Mouse (Mus musculus) brain, embryonic 18.5 days (tissue): Measurements from ENCODE around the gene Gsn.

Experiments used
- DNase-seq: peaks from one replicate; pipeline ENCODE4 v3.0.0-alpha.2; 2012; ENCODE audit warnings: low read depth, low spot score

Gsn gene

DNA sequence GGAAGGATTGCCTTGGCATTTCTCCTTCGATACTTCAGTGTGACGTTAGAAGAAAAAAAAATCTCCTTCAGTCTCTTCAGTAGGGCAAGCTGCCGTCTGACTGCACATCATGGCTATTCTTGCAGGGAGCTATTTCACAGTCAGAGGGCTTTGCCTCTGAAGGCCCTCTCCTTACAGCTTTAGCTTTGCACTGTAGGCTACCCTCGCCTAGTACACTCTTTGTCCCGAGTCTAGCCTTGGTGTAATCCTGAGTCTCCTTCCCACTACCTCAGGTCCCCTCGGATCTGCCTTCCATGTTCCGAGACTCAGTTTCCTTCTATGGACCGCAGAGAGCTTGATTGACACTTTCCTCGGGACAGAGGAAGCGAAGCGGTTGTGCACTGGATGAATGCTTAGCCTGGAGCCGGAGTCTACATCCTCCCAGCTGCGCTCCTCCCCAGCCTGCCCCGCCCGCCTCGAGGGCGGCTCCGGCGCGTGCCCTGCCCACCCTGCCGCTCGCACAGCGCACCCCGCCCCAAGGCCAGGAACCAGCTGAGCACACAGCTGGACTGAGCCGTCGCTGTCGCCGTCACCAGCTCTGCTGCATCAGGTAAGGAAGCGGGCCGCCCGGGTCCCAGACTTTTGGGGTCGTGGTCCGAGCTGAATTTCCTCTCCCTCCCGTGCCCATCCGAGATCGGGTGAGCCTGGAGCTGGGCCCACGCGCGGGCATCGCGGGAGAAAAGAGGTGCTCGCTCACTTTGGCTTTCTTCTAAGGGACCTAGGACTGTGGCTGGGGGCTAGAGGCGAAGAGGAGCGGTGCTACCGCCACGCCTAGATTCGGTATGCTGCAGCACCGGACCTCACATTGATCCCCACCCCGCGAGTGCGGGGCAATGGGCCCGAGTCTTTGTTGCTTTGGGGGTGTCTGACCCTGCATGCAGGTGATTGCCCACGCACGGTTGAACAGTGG is at the start of gene Gsn:
TSS of gene Gsn (plus strand) at position 496 of the 949 bp plus-strand sequence.
- DNase-seq, result no peak

DNA sequence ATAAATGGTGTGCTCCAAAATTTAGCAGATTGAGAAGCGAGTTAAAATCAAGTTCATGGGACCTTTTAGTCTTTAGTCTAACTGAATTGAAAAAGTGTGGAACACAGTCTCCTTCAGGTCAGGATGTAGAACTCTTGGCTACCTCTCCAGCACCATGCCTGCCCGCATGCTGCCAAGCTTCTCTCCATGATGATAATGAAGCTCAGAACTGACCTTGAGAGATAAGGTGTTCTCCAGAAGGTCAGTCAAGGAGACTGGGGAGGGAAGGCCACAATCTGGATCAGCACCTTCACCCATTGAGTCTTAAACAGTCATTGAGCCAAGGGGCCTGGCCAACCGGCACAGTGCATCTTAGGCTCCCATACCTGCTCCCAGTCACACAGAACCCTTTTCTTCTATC is 49.4 kb upstream of the Gsn start:
- DNase-seq, result no peak

DNA sequence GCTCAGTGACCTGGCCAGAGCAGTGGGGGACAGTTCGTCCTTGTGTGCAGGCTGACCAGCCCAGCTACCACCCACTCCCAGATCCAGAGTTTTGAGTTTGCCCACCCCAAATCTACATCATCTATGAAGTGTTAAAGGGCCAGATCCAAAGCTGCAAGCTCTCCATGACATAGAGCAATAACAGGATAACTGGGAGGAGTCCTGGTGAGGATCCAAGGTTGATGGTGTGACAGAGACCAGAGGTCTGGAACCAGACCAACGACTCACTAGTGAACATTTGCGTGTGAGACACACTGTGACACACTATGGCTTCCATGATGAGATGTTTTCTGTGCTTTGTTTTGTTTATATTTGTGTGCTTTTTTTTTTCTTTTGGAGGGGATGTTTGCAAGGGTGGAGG is 48.1 kb upstream of the Gsn start:
- DNase-seq, result no peak

DNA sequence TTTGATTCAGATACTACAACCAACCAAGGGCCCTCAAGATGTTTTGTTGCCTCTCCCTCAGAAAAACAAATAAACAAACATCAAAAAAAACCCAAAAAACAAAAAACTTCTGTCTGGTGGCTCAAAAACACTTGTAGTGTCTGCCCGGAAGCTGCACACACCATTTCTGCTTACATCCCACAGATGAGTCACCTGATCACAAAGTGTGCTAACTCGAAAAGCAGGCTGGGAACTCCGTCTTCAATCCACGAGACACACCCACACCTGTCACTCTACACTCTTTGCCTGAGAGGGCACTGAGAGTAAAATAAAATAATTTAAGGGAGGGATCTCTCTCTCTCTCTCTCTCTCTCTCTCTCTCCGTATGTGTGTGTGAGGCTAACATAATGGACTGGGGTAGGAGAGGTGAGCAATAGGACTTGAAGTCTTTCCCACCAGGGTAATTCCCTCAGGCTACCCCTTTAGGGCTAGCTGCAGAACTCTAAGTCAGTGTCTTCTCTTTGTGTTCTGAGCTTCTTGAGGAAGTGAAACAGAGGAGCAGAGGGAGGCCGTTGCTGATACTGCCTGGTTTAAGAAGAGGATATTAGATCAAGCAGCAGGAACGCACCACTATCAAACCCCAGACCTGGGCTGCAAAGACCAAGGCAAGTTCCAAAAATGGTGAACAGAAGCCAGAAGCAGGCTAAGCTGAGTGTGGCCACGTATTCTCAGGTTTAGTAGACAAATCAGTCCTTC is 47.1 kb upstream of the Gsn start:
- no peak for DNase-seq

DNA sequence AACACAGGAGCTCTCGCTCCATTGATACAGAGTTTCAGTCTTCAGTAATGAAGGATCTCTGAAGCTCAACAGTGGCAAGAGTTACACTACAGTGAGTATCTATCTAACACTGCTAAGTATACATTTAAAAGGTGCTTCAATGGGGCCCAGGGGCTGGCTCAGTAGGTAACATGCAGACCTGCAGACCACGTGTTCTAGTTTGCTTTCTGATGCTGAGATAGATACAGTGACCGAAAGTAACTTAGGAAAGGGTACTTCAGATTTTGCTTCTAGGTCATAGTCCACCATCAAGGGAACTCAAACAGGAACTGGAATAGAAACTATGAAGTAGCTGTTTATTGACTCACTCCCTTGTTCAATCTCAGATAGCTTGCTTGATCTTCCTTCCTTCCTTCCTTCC is 44.5 kb upstream of the Gsn start:
- no peak for DNase-seq

DNA sequence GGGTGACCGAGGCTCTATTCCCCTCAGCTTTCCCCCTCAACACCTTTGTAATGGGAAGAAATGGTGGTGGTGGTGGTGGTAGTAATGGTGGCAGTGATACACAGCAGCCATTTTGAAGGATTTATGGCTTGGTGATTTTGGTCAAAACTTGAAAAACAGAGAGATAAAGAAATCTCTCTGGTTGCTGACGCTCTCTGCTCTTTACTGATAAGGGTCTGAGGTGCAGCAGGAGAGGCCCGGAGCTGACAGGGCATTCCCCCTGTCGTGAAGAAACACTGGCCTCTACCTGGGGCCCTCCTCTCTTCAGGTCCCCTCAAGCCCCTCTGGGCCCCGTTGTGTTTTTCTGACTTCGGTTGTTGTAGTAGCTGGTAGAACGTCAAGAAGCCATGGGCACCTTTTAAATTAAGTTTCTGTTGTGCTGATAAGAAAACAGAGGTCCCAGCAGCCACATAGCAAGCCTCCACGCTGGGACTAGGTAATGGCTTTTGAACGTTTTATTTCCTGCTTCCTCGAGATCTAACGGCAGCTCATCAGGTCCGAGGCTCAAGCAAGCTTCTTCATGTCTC is 42.8 kb upstream of the Gsn start:
- DNase-seq, result no peak

DNA sequence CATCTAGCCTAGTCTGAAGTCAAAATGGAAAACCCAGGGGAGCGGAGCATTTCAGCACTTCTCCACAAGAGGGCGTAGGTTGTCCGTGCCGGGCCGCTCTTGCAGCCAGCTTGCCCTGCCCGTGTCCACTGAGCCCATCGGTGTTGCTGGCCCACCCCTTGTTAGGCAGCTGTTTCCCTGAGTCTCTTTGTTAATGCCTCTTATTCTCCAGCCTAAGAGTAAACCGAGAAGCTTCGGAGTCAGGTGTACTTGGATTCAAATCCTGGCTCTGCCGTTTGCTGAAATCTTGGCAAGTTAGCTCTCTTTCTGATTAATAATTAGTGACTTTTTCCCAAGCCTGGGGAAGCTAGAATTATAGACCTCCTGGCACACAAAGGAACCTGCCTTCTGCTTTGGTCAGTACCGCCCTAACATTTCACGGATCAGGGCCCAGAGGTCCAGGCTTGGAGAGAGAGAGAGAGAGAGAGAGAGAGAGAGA is 41.3 kb upstream of the Gsn start:
- DNase-seq, result no peak

DNA sequence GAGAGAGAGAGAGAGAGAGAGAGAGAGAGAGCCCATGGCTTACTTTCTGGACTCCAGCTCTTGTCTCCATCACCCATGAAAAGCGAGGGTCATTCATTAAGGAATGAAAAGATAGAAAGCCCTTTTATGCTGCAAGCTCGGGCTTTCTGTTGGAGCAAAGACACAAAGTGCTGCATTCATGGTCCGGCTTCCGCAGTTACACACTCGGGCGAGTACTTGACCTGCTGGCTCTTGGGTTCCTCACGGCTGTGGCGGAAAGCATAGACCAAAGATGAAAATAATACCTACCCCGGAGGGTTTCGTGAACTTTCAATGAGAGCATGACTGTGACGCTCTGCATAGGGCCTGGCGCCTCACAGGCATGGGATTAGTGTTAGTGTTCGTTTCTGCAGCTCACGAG is 40.8 kb upstream of the Gsn start:
- no peak for DNase-seq

DNA sequence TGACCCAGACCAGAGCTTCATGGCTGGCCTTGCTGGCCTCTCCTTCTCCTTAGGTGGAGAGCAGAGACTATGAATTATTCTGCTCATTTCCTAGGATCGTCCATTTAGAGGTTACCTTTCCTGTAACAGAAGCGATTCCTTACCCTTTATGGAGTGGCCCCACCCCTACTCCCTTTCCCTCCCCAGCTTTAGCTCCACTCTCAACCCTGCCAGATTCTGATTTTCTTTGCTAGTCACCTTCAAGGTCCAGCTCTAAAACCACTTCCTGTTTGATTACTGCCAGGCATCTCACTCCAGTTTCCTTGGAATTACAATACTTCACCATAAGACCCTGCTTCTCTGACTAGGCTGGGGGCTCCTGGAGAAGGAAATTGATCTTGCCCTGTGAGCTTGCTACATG is 39.5 kb upstream of the Gsn start:
- DNase-seq, result no peak

DNA sequence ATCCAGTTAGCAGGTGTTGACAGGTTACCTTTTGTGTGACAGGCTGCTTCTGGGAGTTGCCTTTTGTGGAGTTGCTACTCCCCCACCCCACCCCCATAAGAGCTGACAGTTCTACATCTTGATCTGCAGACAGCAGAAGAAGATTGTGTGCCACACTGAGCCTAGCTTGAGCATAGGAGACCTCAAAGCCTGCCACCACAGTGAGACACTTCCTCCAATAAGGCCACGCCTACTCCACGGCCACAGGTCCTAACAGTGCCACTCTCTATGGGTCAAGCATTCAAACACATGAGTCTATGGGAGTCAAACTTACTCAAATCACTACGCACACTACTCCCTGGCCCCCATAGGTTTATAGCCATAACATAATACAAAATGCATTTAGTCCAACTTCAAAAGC is 37.4 kb upstream of the Gsn start:
- no peak for DNase-seq

DNA sequence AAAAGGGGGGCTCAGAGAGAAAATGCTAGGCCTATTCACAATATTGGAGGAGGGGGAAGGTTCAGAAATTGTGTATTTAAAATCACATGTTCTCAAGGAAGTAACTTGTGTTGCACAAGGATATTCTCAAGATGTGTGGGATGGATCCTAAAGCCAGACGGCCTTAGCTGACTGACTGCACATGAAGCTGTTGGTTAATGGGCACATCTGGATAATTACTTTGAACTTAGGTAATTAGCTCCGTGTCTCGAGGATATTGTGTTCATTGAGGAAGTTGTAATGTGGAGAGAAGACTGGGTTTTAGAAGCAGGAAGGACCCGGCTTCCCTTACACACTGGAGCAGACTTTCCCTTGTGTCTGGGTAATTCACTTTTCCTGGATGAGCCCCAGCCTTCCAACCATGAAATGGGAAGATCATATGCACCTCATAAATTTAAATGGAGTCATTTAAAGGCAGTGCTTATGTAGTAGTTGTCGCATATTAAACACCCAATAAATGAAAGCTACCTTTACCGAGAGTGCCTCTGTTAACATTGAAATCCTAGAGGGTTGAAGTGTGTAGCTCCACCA is 33.3 kb upstream of the Gsn start:
- no peak for DNase-seq

DNA sequence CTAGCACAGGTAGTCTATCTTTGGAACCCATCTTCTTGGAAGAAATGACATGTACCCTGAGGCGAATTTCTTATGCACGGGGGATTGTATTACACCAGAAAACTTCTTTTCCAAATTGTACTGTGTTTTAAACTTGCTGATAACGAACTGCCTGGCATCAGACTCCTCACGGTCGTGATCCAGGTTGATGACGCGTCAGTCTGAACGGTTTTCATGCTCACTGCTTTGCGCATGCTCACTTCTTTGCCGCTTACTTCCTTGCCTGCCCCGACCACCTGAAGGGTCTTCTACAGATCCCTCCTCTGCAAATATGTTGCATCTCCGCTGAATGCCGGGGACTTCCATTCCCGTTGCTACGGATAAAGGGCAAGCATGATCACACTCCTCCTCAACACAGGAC is 31.9 kb upstream of the Gsn start:
- DNase-seq, result no peak

DNA sequence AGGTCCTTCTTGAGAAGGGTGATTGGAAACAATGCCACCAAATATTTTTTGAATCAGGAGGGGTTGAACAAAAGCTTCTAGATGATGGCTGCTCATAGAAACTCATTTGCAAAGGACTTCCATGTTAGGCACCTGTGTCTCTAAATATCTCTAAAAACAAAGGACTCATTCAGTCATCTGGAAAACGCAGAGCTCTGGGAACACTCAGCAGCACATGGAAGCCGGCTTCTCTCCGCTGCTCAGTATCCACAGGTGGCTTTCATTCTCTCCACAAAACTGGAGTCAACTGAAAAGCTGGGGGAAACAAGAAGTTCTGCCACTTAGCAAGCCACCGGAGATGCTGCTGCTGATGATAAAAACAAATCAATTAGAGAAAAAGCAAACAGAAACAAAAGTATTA is 28.0 kb upstream of the Gsn start:
- no peak for DNase-seq

DNA sequence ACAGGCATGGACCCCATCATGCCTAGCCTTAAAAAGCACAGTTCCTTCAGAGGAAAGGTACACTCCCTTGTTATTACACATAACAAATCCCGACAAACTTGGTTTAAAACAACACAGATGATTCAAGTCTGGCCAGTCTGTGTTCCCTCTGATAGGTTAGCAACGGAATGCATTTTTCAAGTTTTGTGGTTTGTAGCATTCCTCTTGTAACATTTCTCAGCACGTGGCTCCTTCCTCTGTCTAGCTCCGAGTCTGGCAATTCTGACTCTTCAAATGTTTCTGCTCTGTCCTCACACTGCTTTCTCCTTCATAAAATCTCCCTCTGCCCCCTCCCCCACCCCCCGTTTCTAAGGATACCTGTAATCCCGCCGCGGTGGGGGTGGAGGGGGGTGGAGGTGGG is 26.0 kb upstream of the Gsn start:
- no peak for DNase-seq

DNA sequence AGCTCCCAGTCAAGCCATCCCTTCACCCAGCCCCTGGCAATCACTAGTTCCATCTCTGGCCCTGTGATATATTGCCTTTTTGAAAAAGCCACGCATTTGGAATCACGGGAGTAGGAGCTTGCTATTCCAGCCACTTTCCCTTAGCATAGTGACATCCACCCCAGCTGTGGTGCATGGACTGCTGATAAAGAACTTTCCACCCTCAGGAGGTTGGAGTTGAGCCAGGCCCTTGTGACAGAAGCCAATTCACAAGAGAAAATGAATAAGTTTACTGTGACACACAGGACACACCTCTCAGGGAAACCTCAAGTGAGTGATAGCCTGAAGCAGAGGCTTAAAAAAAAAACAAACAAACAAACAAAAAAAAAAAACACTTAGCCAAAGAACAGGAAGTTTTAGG is 24.3 kb upstream of the Gsn start:
- no peak for DNase-seq

DNA sequence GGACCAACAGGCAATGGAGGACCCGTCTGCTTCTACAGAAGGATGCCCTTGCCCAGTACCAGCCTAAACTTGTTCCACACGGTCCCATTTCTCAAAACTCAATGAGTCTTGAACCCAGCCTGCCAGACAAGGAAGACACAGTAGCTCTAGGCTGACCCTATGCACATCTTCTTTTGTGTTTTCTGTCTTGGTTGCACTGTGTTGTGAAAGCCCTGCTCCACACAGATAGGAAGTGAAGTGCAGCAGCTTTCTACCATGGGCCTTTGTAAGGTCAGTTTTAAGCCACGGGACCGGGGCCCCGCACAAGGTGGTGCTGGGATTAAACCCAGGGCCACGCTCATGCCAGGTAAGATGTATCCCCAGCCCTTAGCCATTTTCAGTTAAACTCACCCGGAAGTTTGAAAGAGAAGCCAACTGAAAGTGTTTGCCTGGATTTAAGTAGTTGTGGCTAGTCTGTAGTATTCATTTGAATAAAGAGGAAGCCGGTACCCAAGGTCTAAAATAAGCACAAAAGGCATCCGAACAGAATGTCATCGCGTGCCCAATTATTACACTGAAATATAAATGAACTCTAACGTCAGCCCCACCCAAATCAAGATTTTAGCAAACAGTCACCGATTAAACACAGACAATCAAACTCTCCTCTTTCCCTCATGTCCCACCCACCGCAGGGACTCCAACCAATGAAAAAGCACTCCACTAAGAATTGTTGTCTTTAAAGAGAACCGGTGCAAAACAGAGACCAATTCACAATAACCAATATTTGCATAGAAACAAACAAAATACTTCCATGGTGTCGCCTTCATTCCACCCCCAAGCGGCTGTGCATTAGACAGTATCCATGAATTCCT is 23.4 kb upstream of the Gsn start:
- no peak for DNase-seq

DNA sequence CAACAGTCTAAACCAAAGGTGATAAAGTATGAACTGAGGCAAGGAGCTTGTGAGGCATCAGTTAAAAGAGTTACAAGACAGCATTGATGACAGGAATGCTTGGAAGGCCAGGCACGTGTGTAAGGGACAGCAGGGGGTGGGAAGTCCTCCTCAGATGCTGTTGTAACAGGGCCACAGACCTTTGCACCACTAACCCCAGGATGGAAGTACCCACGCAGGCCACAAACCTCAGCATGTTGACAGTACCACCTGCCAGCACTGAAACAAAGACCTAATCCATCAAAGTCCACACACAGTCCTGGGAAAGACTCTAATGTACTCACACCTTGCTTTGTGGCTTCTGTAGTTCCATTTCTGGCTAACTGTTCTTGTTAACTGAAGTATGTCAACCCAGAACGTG is 22.3 kb upstream of the Gsn start:
- DNase-seq, result no peak

DNA sequence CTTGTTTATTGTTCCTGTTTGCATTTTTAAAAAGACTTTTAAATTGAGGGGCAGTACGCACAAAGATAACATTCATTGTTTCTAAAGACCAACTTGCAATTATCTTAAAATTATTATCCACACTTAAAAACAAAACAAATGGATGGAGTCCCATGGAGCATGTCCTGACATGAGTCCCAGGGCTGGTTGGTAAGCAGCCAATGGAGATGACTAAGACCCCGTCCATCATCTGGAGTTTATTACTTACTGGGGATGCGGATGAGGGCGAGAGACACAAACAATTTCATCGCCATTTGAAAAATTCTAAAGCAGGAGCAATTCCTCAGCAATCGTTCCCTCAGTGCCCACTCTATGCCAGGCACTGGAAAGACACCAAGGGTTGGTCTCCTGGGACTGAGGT is 21.2 kb upstream of the Gsn start:
- no peak for DNase-seq

DNA sequence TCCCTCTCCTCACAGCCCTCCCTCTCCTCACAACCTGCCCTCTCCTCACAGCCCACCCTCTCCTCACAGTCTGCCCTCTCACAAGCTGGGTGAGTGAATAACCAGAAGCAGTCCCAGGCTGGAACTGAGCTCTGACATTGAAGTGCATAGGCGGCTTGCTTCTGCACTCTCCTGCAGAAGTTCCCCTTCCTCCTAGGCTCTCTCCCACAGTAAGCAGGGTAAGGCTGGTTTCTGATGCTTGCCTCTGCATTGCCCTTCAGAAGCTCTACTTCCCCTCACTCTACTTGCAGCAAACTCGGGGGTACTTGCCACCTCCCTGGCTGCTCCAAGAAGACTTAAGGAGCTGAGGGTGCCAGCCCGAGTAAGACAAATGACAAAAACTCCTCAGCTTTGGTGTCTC is 11.9 kb upstream of the Gsn start:
- DNase-seq, result no peak

DNA sequence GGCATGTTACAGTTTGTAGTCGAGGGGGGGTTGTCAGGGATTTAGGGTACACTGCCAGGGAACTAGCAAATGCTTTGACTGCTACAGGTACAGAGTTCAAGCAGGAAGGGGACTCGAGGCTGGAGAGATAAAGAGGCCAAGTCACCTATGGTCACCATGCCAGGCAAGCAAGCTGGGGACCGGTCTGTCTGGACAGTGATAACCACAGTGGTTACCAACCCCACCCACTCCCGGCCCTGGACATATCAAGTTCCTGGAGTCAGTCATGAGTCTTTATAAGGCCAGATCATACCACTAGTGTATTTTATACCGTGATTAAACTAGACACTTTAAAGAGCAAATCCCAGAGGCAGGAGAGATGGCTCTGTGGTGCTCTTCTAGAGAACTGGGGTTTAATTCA is 8.4 kb upstream of the Gsn start:
- no peak for DNase-seq

DNA sequence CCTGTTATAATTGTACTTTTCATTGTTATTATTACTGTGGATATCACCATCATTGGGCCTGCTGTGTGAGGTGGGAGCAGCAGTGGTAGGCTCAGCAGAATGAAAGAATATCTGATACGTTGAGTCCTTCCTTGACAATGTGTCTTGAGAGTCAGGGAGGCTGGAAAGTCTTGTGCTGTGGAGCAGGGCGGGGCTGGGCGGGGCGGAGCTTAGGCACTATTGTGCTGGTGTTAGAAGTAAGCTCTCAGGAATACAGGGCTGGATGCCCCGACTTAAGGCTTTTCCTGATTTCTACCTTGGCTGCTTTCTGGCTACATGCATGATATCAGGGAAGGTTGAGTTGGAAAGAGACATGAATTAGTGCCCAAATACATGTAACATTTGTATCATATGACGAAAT is 3.4 kb upstream of the Gsn start:
- DNase-seq, result no peak
